Comparison of ENCODE assay signal across 21 mouse cellular contexts in the genomic region with DNA sequence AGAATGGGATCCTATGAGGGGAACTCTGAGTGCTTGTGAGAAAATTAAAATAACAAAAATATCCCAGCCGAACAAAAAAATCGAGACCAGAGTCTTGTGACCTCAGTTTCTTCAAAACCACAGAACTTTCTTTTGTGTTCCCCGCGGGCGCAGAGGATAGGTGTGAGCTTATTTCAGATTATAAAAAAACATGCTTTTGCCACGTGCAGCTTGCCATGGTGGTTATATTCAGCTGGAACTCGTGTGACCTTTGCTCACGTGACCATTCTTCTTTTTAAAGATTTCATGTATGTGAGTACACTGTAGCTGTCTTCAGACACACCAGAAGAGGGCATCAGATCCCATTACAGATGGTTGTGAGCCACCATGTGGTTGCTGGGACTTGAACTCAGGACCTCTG. TPM values are rescaled to one million over a fixed set of nuclear protein-coding genes. Genes with fewer than 3 reads are reported as not detected.
DNase-seq lines count a peak whose midpoint lies in the region; TF ChIP-seq lines count a peak whose summit lies in the region.
"Had no signal": no experiment of that assay in that cellular context is flagged by ENCODE, and none has a peak within 500 bp of the region (broad histone marks: within the 10 kb centered on the region; RNA-seq: fewer than 3 reads in every experiment).

No protein-coding gene starts in this region.

- TF ChIP-seq RAD21 in MEL (IDR thresholded peaks at IDR 0.05; ENCODE audit: low read depth, low read length): no peak

- peak overlapping the region; percentile 62; the same call in 1 of the 2 replicates for H3K27ac ChIP-seq in heart, embryonic 10.5 days
- no peak overlapping the region for H3K27ac ChIP-seq in layer of hippocampus, adult 2 months
- H3K27ac ChIP-seq in MEL (ENCODE audit: control insufficient read depth, low read depth, low read length): no peak overlapping the region
- H3K27ac ChIP-seq: embryonic facial prominence, embryonic 15.5 days; forebrain, embryonic 10.5 days; hindbrain, embryonic 10.5 days; intestine, embryonic 15.5 days had no signal

- 91% methylated on average over 8 of the region's 8 CpGs for WGBS in heart, embryonic 10.5 days

- H3K9ac ChIP-seq in MEL (ENCODE audit: control insufficient read depth, low read depth, low read length, poor library complexity, severe bottlenecking): no peak overlapping the region
- H3K9ac ChIP-seq: embryonic facial prominence, embryonic 15.5 days; heart, embryonic 12.5 days; intestine, embryonic 15.5 days had no signal

- no peak for DNase-seq in heart, embryonic 10.5 days (ENCODE audit: low spot score)
- DNase-seq in heart, postnatal 4 days: no peak
- no peak for DNase-seq in layer of hippocampus, adult 2 months (ENCODE audit: low spot score in 2 of 2)
- no peak for DNase-seq in layer of hippocampus, postnatal 10 days (ENCODE audit: low spot score in 2 of 2)
- DNase-seq in A20 (ENCODE audit: low read depth, low spot score): peak; percentile 29
- no peak for DNase-seq in MEL (ENCODE audit: low read depth, low spot score)
- no peak for DNase-seq in kidney, adult 9 months
- DNase-seq: adrenal gland, postnatal 10 days; cerebellum, adult 11 months; cerebellum, adult 8-10 months; cerebellum, postnatal 14 days; embryo, embryonic 11 days; gastrocnemius, adult 2 months; gastrocnemius, postnatal 25 days had no signal

- 0 out of 2 replicates have a peak, but pooled peaks have one; percentile 11 for TF ChIP-seq CTCF in layer of hippocampus, adult 2 months (conservative IDR thresholded peaks at IDR 0.05)
- TF ChIP-seq CTCF in MEL (IDR thresholded peaks at IDR 0.05 in 2 of 3, conservative IDR thresholded peaks at IDR 0.05 in 1 of 3; ENCODE audit: control insufficient read depth in 1 of 3, insufficient read depth in 1 of 3, low read depth in 2 of 3, low read length in 3 of 3, poor library complexity in 1 of 3, severe bottlenecking in 1 of 3): no peak

- no peak for TF ChIP-seq EP300 in MEL (IDR thresholded peaks at IDR 0.05; ENCODE audit: low read depth in 1 of 2, low read length in 2 of 2)

- peaks cover 5% of the 10 kb centered on the region; the same call in 1 of the 2 replicates for H3K36me3 ChIP-seq in heart, embryonic 10.5 days
- H3K36me3 ChIP-seq in MEL (ENCODE audit: control insufficient read depth in 1 of 2, insufficient read depth in 2 of 2, low read length in 2 of 2): no peaks in the 10 kb centered on the region
- H3K36me3 ChIP-seq: embryonic facial prominence, embryonic 15.5 days; G1E; intestine, embryonic 15.5 days had no signal

- H3K9me3 ChIP-seq in heart, embryonic 10.5 days: no peaks in the 10 kb centered on the region
- no peaks in the 10 kb centered on the region for H3K9me3 ChIP-seq in MEL (replicated peaks; ENCODE audit: insufficient read depth, low read length)
- H3K9me3 ChIP-seq: embryonic facial prominence, embryonic 15.5 days; forebrain, embryonic 10.5 days; G1E; heart, embryonic 12.5 days; hindbrain, embryonic 10.5 days; intestine, embryonic 15.5 days had no signal

- no peaks in the 10 kb centered on the region for H3K27me3 ChIP-seq in heart, embryonic 10.5 days (ENCODE audit: insufficient read depth, poor library complexity, severe bottlenecking)
- no peaks in the 10 kb centered on the region; a peak in 1 of 4 replicates for H3K27me3 ChIP-seq in MEL (ENCODE audit: control insufficient read depth in 1 of 2, insufficient read depth in 2 of 2, low read length in 2 of 2)
- H3K27me3 ChIP-seq: embryonic facial prominence, embryonic 15.5 days; heart, embryonic 12.5 days; intestine, embryonic 15.5 days had no signal

- TF ChIP-seq POLR2A in MEL (IDR thresholded peaks at IDR 0.05; ENCODE audit: control insufficient read depth in 1 of 2, insufficient read depth in 1 of 2, low read depth in 1 of 2, low read length in 2 of 2, poor library complexity in 1 of 2): no peak

- H3K4me1 ChIP-seq in heart, embryonic 10.5 days: peaks cover 40% of the 10 kb centered on the region
- no peaks in the 10 kb centered on the region for H3K4me1 ChIP-seq in MEL (ENCODE audit: control insufficient read depth in 1 of 2, insufficient read depth in 2 of 2, low read length in 2 of 2)
- H3K4me1 ChIP-seq: hindbrain, embryonic 10.5 days had no signal

- no peak overlapping the region for H3K4me3 ChIP-seq in heart, embryonic 10.5 days
- H3K4me3 ChIP-seq in layer of hippocampus, adult 2 months: no peak overlapping the region
- H3K4me3 ChIP-seq in MEL (ENCODE audit: control insufficient read depth in 1 of 2, insufficient read depth in 1 of 2, low read depth in 2 of 2, low read length in 2 of 2): no peak overlapping the region
- H3K4me3 ChIP-seq: embryonic facial prominence, embryonic 15.5 days; erythroblast, embryonic 14.5 days; forebrain, embryonic 10.5 days; heart, embryonic 12.5 days; hindbrain, embryonic 10.5 days; intestine, embryonic 15.5 days had no signal

- H3K79me2 ChIP-seq in MEL (ENCODE audit: control insufficient read depth, insufficient read depth, low read length, poor library complexity): no peaks in the 10 kb centered on the region

TF ChIP-seq in MEL, 35 proteins besides CTCF, POLR2A, EP300 and RAD21:
- TF ChIP-seq MAX (IDR thresholded peaks at IDR 0.05; ENCODE audit: low read length) (no peak), USF1 (IDR thresholded peaks at IDR 0.05; ENCODE audit: low read depth, low read length) (0 out of 2 replicates have a peak, but pooled peaks have one; percentile 7)
TF ChIP-seq in MEL: peak in this region for 1.

RNA-seq across cellular contexts. Expression of gene Pofut2, which starts 30.5 kb away (rescaled TPM):
- polyA plus RNA-seq in heart, embryonic 10.5 days (2016; fragmentation: Nextera tagmentation; extraction: Ambion mirVana): 119 and 137 TPM in 2 replicates
- 10 to 100 TPM; 69.1 to 71.0 TPM for total RNA-seq in heart, postnatal 4 days (2021)
- total RNA-seq in layer of hippocampus, adult 2 months (2021): 10 to 100 TPM; 29.5 to 30.1 TPM
- total RNA-seq in layer of hippocampus, postnatal 10 days (2021): 10 to 100 TPM; 30.7 to 36.2 TPM
- 13.5 and 20.3 TPM in 2 replicates for total RNA-seq in MEL (2012; rRNA removed)
- polyA plus RNA-seq in MEL (2012; ENCODE audit: insufficient read depth in 1 of 2, insufficient read length in 2 of 2, low read depth in 1 of 2, low replicate concordance in 2 of 2, missing spikeins in 1 of 2): 10 to 100 TPM in 1 of 2 experiments, not detected in 1; 24.5 TPM
